Mouse (Mus musculus) intestine, embryonic 15.5 days (tissue): ENCODE results near the gene Hnrnph3. TPM values are rescaled to one million over a fixed set of nuclear protein-coding genes. Genes with fewer than 3 reads are reported as not detected.

ENCODE experiments used
- ATAC-seq: fragments of 200-750 bp; cut with Nextera tagmentation; 2 replicates; pipeline ENCODE4 v1.8.0; 2017; ENCODE audit warnings: moderate TSS enrichment, moderate library complexity
- H3K27ac ChIP-seq: fragments of 300-500 bp; sonication (generic); 2 replicates; pipeline ENCODE4 v1.5.1; 2015; ENCODE audit warnings: mild to moderate bottlenecking, inconsistent platforms
- H3K27me3 ChIP-seq: fragments of 300-500 bp; sonication (generic); replicated peaks from 2 replicates; pipeline ENCODE4 v1.6.1; 2015; ENCODE audit warnings: inconsistent platforms
- H3K36me3 ChIP-seq: fragments of 300-500 bp; sonication (generic); 2 replicates; pipeline ENCODE4 v1.6.1; 2015; ENCODE audit warnings: inconsistent platforms
- H3K4me1 ChIP-seq: fragments of 300-500 bp; sonication (generic); replicated peaks from 2 replicates; pipeline ENCODE4 v1.6.1; 2015; ENCODE audit warnings: inconsistent platforms
- H3K4me2 ChIP-seq: fragments of 300-500 bp; sonication (generic); replicated peaks from 2 replicates; pipeline ENCODE4 v1.6.1; 2015; ENCODE audit warnings: mild to moderate bottlenecking, inconsistent platforms
- H3K4me3 ChIP-seq: fragments of 300-500 bp; sonication (generic); replicated peaks from 2 replicates; pipeline ENCODE4 v1.5.1; 2015; ENCODE audit warnings: inconsistent platforms
- H3K9ac ChIP-seq: fragments of 300-500 bp; sonication (generic); 2 replicates; pipeline ENCODE4 v1.6.1; 2015; ENCODE audit warnings: inconsistent platforms
- H3K9me3 ChIP-seq: fragments of 300-500 bp; sonication (generic); 2 replicates; pipeline ENCODE4 v1.6.1; 2016; ENCODE audit warnings: inconsistent platforms
- WGBS: fragments of 180-500 bp; shearing (Covaris S2); methylation state at CpG from one replicate; pipeline ENCODE4 v1.1.7; 2015; 5-methylcytosine and 5-hydroxymethylcytosine counted together
- polyA plus RNA-seq: library from polyadenylated mRNA; unstranded; fragments of >200 nt; fragmentation: Nextera tagmentation; extraction: Ambion mirVana; gene quantifications from 2 replicates; pipeline ENCODE4 v1.2.1, GENCODE M21; 2015

The Hnrnph3 gene
- polyA plus RNA-seq, 1 experiment from 2014 or later: 75.4 TPM

GRCm38 (mm10) chr10:63010268-63010667, 13.7 kb downstream of the Hnrnph3 start:
- H3K9ac ChIP-seq: no peak overlapping the region
- WGBS: 83% methylated on average over 4 of the region's 4 CpGs
- no peak for ATAC-seq
- no peaks in the 10 kb centered on the region for H3K9me3 ChIP-seq
- no peaks in the 10 kb centered on the region for H3K4me1 ChIP-seq
- H3K4me3 ChIP-seq: no peak overlapping the region
- no peak overlapping the region for H3K27ac ChIP-seq
- H3K4me2 ChIP-seq: no peak overlapping the region
- peaks cover 26% of the 10 kb centered on the region for H3K36me3 ChIP-seq
- no peaks in the 10 kb centered on the region for H3K27me3 ChIP-seq

GRCm38 (mm10) chr10:63008193-63008592, 15.8 kb downstream of the Hnrnph3 start:
- Histone ChIP-seq H3K9me3 (no peaks in the 10 kb centered on the region), H3K4me1 (no peaks in the 10 kb centered on the region), H3K4me2 (no peak overlapping the region), H3K4me3 (no peak overlapping the region), H3K27ac (no peak overlapping the region), H3K27me3 (no peaks in the 10 kb centered on the region), H3K9ac (no peak overlapping the region), H3K36me3 (peaks cover 22% of the 10 kb centered on the region)
- 57% methylated on average over 3 of the region's 3 CpGs for WGBS
- ATAC-seq: no peak

GRCm38 (mm10) chr10:63004556-63004955, 19.5 kb downstream of the Hnrnph3 start:
- Histone ChIP-seq H3K27me3 (no peaks in the 10 kb centered on the region), H3K4me2 (no peak overlapping the region), H3K4me1 (no peaks in the 10 kb centered on the region), H3K9ac (no peak overlapping the region), H3K4me3 (no peak overlapping the region), H3K9me3 (no peaks in the 10 kb centered on the region), H3K36me3 (peaks cover 8% of the 10 kb centered on the region), H3K27ac (no peak overlapping the region)
- ATAC-seq: no peak
- 90% methylated on average over 9 of the region's 9 CpGs for WGBS

GRCm38 (mm10) chr10:63003252-63003651, 20.8 kb downstream of the Hnrnph3 start:
- Histone ChIP-seq H3K9me3 (no peaks in the 10 kb centered on the region), H3K4me1 (no peaks in the 10 kb centered on the region), H3K36me3 (peaks cover 10% of the 10 kb centered on the region), H3K4me2 (no peak overlapping the region), H3K9ac (no peak overlapping the region), H3K27me3 (no peaks in the 10 kb centered on the region), H3K4me3 (no peak overlapping the region), H3K27ac (no peak overlapping the region)
- ATAC-seq: no peak
- 75% methylated on average over 9 of the region's 9 CpGs for WGBS

- H3K4me2 ChIP-seq: no peak overlapping the region
- H3K27ac ChIP-seq: no peak overlapping the region
- H3K4me1 ChIP-seq: no peaks in the 10 kb centered on the region
- no peaks in the 10 kb centered on the region for H3K27me3 ChIP-seq
- H3K4me3 ChIP-seq: no peak overlapping the region
- WGBS: 74% methylated on average over 9 of the region's 9 CpGs
- H3K36me3 ChIP-seq: peaks cover 16% of the 10 kb centered on the region; the same call in 1 of the 2 replicates
- no peak overlapping the region for H3K9ac ChIP-seq
- H3K9me3 ChIP-seq: no peaks in the 10 kb centered on the region
- ATAC-seq: no peak
These were observed 23.4 kb downstream of the Hnrnph3 start for GRCm38 (mm10) chr10:63000584-63000983.

- no peak for ATAC-seq
- Histone ChIP-seq H3K9me3 (no peaks in the 10 kb centered on the region), H3K9ac (no peak overlapping the region), H3K36me3 (peaks cover 31% of the 10 kb centered on the region), H3K4me2 (no peak overlapping the region), H3K4me1 (no peaks in the 10 kb centered on the region), H3K4me3 (no peak overlapping the region), H3K27me3 (no peaks in the 10 kb centered on the region), H3K27ac (no peak overlapping the region)
- WGBS: 82% methylated on average over 7 of the region's 9 CpGs
These were observed 30.0 kb downstream of the Hnrnph3 start for GRCm38 (mm10) chr10:62993991-62994390.

GRCm38 (mm10) chr10:62990636-62991035, 33.4 kb downstream of the Hnrnph3 start:
- H3K4me3 ChIP-seq: no peak overlapping the region
- H3K36me3 ChIP-seq: peaks cover 14% of the 10 kb centered on the region
- H3K9me3 ChIP-seq: no peaks in the 10 kb centered on the region
- H3K27ac ChIP-seq: no peak overlapping the region
- H3K27me3 ChIP-seq: no peaks in the 10 kb centered on the region
- no peak overlapping the region for H3K4me2 ChIP-seq
- H3K4me1 ChIP-seq: no peaks in the 10 kb centered on the region
- ATAC-seq: no peak
- no peak overlapping the region for H3K9ac ChIP-seq
- WGBS: 95% methylated on average over 15 of the region's 15 CpGs

GRCm38 (mm10) chr10:62987341-62987740, 36.7 kb downstream of the Hnrnph3 start:
- no peak overlapping the region for H3K9ac ChIP-seq
- H3K4me3 ChIP-seq: no peak overlapping the region
- no peaks in the 10 kb centered on the region for H3K9me3 ChIP-seq
- no peaks in the 10 kb centered on the region for H3K27me3 ChIP-seq
- no peak overlapping the region for H3K27ac ChIP-seq
- no peaks in the 10 kb centered on the region for H3K4me1 ChIP-seq
- no peak for ATAC-seq
- 31% methylated on average over 3 of the region's 3 CpGs for WGBS
- H3K36me3 ChIP-seq: peaks cover 16% of the 10 kb centered on the region
- no peak overlapping the region for H3K4me2 ChIP-seq

GRCm38 (mm10) chr10:62984495-62984894, 39.5 kb downstream of the Hnrnph3 start:
- Histone ChIP-seq H3K27me3 (no peaks in the 10 kb centered on the region), H3K4me2 (no peak overlapping the region), H3K27ac (no peak overlapping the region), H3K9ac (no peak overlapping the region), H3K4me3 (no peak overlapping the region), H3K9me3 (no peaks in the 10 kb centered on the region), H3K36me3 (peaks cover 8% of the 10 kb centered on the region), H3K4me1 (0 out of 2 replicates have a peak, but pooled peaks cover 3% of the 10 kb centered on the region)
- ATAC-seq: no peak
- WGBS: 86% methylated on average over 6 of the region's 6 CpGs

- H3K4me3 ChIP-seq: no peak overlapping the region
- H3K9me3 ChIP-seq: no peaks in the 10 kb centered on the region
- 89% methylated on average over 11 of the region's 11 CpGs for WGBS
These were observed 39.9 kb downstream of the Hnrnph3 start for GRCm38 (mm10) chr10:62984072-62984471.

GRCm38 (mm10) chr10:62980039-62980954, 43.7 kb downstream of the Hnrnph3 start, which contains the start of gene Rufy2:
Gene Rufy2, plus strand, starts transcription at chr10:62980223.
- H3K27me3 ChIP-seq: no peaks in the 10 kb centered on the region
- peak within 1 kb of the TSS; percentile 86 for H3K4me2 ChIP-seq
- peaks cover 8% of the 10 kb centered on the region for H3K36me3 ChIP-seq
- H3K4me1 ChIP-seq: 0 out of 2 replicates have a peak, but pooled peaks cover 3% of the 10 kb centered on the region
- no peaks in the 10 kb centered on the region for H3K9me3 ChIP-seq
- WGBS: under 1% methylated on average over 75 of the region's 77 CpGs
- peak within 1 kb of the TSS; percentile 97 for H3K4me3 ChIP-seq
- peak within 1 kb of the TSS; percentile 91 for H3K9ac ChIP-seq
- peak; percentile 94 for ATAC-seq
- peak within 1 kb of the TSS; percentile 66 for H3K27ac ChIP-seq

More at GRCm38 (mm10) chr10:62984072-62984471, 39.9 kb downstream of the Hnrnph3 start:
- Histone ChIP-seq H3K9ac (no peak overlapping the region), H3K27me3 (no peaks in the 10 kb centered on the region), H3K36me3 (peaks cover 8% of the 10 kb centered on the region), H3K27ac (no peak overlapping the region), H3K4me1 (0 out of 2 replicates have a peak, but pooled peaks cover 3% of the 10 kb centered on the region), H3K4me2 (no peak overlapping the region)
- ATAC-seq: no peak

GRCm38 (mm10) chr10:62979667-62980038, 44.4 kb downstream of the Hnrnph3 start:
- H3K27me3 ChIP-seq: no peaks in the 10 kb centered on the region
- peaks cover 6% of the 10 kb centered on the region for H3K36me3 ChIP-seq
- ATAC-seq: no peak
- H3K9ac ChIP-seq: peak overlapping the region; percentile 91
- H3K27ac ChIP-seq: no peak overlapping the region
- H3K4me3 ChIP-seq: peak overlapping the region; percentile 97
- no peaks in the 10 kb centered on the region for H3K9me3 ChIP-seq
- H3K4me1 ChIP-seq: 0 out of 2 replicates have a peak, but pooled peaks cover 3% of the 10 kb centered on the region
- peak overlapping the region; percentile 86 for H3K4me2 ChIP-seq
- 11% methylated on average over 10 of the region's 10 CpGs for WGBS
